Mouse (Mus musculus) ES-CJ7 (cell line): ENCODE results near the gene Nrf1.

Source experiments
- DNase-seq: peaks from one replicate; pipeline ENCODE4 v3.0.0; 2011; ENCODE audit warnings: low read depth, low spot score

Nrf1 gene

GRCm38 (mm10) chr6:30175225-30175917, 127.6 kb downstream of the Nrf1 start:
- peak; percentile 63 for DNase-seq

- DNase-seq = no peak
These were observed 128.2 kb downstream of the Nrf1 start for GRCm38 (mm10) chr6:30175918-30176421.

DNA sequence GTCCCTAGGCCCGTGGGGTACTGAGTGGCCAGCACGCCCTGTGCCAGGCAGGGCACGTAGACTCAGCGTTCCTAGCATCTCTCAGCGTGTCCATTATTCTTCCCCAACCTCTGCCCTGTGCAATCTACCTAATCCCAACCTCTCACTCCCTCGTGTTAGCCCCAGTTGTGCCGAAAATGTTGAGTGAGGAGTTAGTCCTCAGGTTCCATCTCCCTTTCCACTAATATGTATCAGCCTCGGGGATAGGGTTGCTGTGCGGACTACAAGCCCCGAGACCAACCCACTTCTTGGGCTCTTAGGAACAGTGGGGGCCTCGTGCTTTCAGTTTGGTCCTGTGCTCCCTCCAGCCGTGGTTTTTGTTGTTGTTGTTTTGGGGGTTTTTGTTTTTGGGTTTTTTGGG, 128.7 kb downstream of the Nrf1 start:
- no peak for DNase-seq

- DNase-seq = peak; percentile 84
These were observed 129.5 kb downstream of the Nrf1 start for GRCm38 (mm10) chr6:30177305-30177704.

GRCm38 (mm10) chr6:30178023-30178639, 130.3 kb downstream of the Nrf1 start:
- DNase-seq = peak; percentile 67

GRCm38 (mm10) chr6:30179046-30179445, 131.3 kb downstream of the Nrf1 start:
- peak; percentile 71 for DNase-seq

- DNase-seq = peak; percentile 91
These were observed 132.5 kb downstream of the Nrf1 start for GRCm38 (mm10) chr6:30180321-30180720.

GRCm38 (mm10) chr6:30182038-30182437, 134.2 kb downstream of the Nrf1 start:
- DNase-seq = no peak

GRCm38 (mm10) chr6:30183624-30184023, 135.8 kb downstream of the Nrf1 start:
- DNase-seq = peak; percentile 61

GRCm38 (mm10) chr6:30195656-30196055, 147.9 kb downstream of the Nrf1 start:
- DNase-seq = peak; percentile 48

DNA sequence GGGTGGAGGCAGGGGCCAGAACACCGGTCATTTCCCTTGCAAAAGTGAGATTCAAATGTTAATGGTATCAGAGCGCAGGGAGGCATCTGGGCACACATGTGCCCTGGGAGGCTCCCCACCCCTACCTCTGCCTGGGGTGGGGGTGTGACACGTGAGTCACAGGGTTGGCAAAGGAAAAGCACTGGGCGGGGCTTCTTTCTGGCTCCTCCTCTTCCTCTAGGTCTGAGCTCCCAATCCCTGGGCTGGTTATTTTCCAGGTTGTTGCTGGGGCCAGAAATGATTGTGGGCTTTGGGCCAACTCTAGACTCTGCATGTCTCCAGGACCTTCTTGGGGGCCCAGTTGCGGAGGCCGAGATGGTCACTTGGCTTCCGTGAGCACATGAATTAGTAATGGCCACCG, 148.4 kb downstream of the Nrf1 start:
- peak; percentile 78 for DNase-seq
